Mouse (Mus musculus): ENCODE data around the gene Slc24a3. TPM values are rescaled to one million over a fixed set of nuclear protein-coding genes. Genes with fewer than 3 reads are reported as not detected.

The Slc24a3 gene
- polyA plus RNA-seq, 1 experiment from 2014 or later, result 1.3 TPM

DNA sequence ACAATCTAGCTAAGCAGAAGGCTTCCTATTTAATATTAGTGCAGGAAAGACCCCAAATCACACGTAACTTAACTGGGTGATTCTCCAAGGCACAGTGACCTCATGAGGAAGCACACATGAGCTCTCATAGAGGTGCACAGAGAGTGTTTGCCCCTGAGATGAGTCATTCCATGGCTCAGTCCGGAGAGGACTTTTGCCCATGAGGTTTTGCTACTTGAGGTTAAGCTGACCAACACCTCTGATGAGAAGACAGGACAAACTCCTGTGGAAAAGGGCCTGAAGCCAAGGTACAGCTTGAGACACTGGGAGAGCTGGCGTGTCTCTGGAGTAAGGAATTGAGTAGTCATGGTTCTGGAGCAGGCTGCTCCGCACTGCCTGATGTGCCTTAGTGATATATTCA is 56.1 kb downstream of the Slc24a3 start:
- Histone ChIP-seq H3K4me1 (replicated peaks; ENCODE audit: control insufficient read depth, insufficient read depth, low read length) (peaks cover 3% of the 10 kb centered on the region; the same call in 1 of the 2 replicates), H3K4me2 (ENCODE audit: low read depth, low read length) (no peak overlapping the region), H3K9me3 (ENCODE audit: control insufficient read depth, low read length) (no peaks in the 10 kb centered on the region), H3K36me3 (ENCODE audit: control insufficient read depth, insufficient read depth, low read length) (no peaks in the 10 kb centered on the region), H3K27me3 (ENCODE audit: control insufficient read depth, insufficient read depth, low read depth, low read length) (no peaks in the 10 kb centered on the region), H3K27ac (ENCODE audit: low read length) (no peak overlapping the region), H3K4me3 (ENCODE audit: low read length) (no peak overlapping the region), H3K9ac (ENCODE audit: low read length) (no peak overlapping the region)
- ATAC-seq (ENCODE audit: low read depth), result no peak
- WGBS, result 86% methylated on average over 4 of the region's 4 CpGs

DNA sequence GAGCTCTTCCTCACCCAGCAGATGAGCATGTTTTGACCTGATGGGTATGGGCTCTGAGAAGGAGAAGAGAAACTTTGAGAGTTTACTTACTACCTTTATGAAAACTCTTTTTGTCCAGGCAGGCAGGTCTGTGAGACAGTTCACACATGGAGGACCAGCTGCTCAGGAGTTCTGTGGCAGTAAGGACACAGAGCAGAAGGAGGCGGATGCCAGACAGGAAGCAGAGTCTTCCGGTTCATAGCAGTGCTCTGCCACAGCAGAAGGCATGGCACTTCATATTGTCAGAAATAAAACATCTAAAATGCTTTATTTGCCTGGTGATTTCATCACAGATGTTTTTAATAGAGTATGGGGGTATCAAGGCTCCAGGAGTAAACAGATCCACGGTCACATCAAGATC is 58.1 kb downstream of the Slc24a3 start:
- 45% methylated on average over 3 of the region's 3 CpGs for WGBS
- Histone ChIP-seq H3K4me3 (ENCODE audit: low read length) (no peak overlapping the region), H3K9ac (ENCODE audit: low read length) (no peak overlapping the region), H3K27ac (ENCODE audit: low read length) (no peak overlapping the region), H3K9me3 (ENCODE audit: control insufficient read depth, low read length) (no peaks in the 10 kb centered on the region), H3K27me3 (ENCODE audit: control insufficient read depth, insufficient read depth, low read depth, low read length) (no peaks in the 10 kb centered on the region), H3K4me2 (ENCODE audit: low read depth, low read length) (no peak overlapping the region), H3K4me1 (replicated peaks; ENCODE audit: control insufficient read depth, insufficient read depth, low read length) (peaks cover 5% of the 10 kb centered on the region; the same call in 1 of the 2 replicates), H3K36me3 (ENCODE audit: control insufficient read depth, insufficient read depth, low read length) (no peaks in the 10 kb centered on the region)
- no peak for ATAC-seq (ENCODE audit: low read depth)

DNA sequence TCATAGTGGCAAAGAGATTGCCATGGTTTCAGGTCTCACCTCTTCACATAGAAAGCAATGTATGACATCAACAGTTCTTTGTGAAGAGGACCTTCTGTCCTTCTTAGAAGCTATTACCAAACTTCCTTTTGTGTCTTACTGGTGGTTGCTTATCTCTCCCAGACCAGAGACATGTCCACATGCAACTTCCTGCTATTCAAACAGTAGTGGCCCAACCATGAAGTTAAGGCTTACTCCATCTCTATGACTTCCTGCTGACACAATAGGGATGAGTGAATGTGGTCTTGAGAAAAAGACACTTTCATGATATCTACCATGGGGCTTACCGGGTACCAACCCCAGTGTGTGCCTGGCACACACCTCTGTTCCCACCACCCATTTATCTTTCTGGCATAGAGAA is 58.5 kb downstream of the Slc24a3 start:
- Histone ChIP-seq H3K27ac (ENCODE audit: low read length) (no peak overlapping the region), H3K27me3 (ENCODE audit: control insufficient read depth, insufficient read depth, low read depth, low read length) (no peaks in the 10 kb centered on the region), H3K4me2 (ENCODE audit: low read depth, low read length) (no peak overlapping the region), H3K4me1 (replicated peaks; ENCODE audit: control insufficient read depth, insufficient read depth, low read length) (peaks cover 5% of the 10 kb centered on the region; the same call in 1 of the 2 replicates), H3K9ac (ENCODE audit: low read length) (no peak overlapping the region), H3K36me3 (ENCODE audit: control insufficient read depth, insufficient read depth, low read length) (no peaks in the 10 kb centered on the region), H3K9me3 (ENCODE audit: control insufficient read depth, low read length) (no peaks in the 10 kb centered on the region), H3K4me3 (ENCODE audit: low read length) (no peak overlapping the region)
- 67% methylated on average over 1 of the region's 1 CpGs for WGBS
- peak; percentile 73 for ATAC-seq (ENCODE audit: low read depth)

DNA sequence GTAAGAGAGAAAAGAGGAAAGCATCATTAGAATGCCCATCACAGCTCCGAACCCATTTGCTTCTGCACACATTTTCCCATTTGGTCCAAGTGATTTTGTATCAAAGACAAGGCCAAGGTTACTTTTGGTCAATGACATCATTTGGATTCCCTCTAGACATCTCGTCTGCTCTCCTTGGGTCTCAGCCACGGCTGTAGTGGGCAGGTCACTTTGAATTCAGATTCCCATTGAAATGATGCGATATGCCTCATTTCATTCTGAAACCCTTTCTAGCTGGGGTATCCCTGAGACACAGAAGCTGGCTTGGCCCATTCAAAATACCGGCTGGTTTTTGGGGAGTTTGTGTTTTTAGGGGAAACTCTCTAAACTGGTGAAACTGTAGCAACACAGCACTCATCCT is 59.8 kb downstream of the Slc24a3 start:
- no peak overlapping the region for H3K27ac ChIP-seq (ENCODE audit: low read length)
- no peak overlapping the region for H3K4me2 ChIP-seq (ENCODE audit: low read depth, low read length)
- no peak for ATAC-seq (ENCODE audit: low read depth)
- peaks cover 6% of the 10 kb centered on the region for H3K4me1 ChIP-seq (replicated peaks; ENCODE audit: control insufficient read depth, insufficient read depth, low read length)
- no peak overlapping the region for H3K4me3 ChIP-seq (ENCODE audit: low read length)
- H3K27me3 ChIP-seq (ENCODE audit: control insufficient read depth, insufficient read depth, low read depth, low read length), result no peaks in the 10 kb centered on the region
- no peak overlapping the region for H3K9ac ChIP-seq (ENCODE audit: low read length)
- no peaks in the 10 kb centered on the region for H3K36me3 ChIP-seq (ENCODE audit: control insufficient read depth, insufficient read depth, low read length)
- WGBS, result 86% methylated on average over 5 of the region's 5 CpGs
- no peaks in the 10 kb centered on the region for H3K9me3 ChIP-seq (ENCODE audit: control insufficient read depth, low read length)

DNA sequence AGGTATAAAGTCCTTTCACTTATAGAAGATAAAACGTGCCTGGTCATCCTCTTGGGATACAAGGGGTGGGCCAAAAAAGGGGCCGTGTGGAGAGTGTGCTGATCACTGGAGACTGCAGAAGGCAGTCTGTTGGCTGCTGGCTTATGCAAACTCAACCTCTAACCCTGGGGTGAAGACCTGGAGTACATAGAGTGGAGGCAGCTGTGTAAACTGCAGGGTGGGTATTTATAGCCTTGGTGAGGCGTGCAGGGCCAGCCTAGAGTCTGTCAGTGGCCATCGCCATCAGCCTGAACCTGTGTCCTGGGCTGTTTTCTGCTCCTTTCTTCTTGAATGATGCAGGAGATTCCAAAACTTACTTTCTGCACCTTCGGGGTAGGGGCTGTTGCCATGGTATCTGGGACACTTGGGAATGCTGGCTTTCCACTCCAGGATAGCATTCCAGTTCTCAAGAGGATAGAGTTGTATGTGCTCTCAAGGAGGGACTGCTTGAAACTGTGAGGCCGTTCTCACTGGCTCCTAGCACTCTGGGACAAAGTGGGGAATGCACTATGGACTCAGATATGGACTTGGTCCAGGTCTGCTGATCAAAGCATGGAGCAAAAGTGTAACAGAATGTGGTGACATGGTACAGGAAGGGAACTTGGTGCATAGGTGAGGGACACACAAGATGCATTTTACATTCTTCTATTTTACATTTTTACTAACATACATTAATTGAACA is 65.4 kb downstream of the Slc24a3 start:
- H3K36me3 ChIP-seq (ENCODE audit: control insufficient read depth, insufficient read depth, low read length), result no peaks in the 10 kb centered on the region
- H3K27ac ChIP-seq (ENCODE audit: low read length), result peak overlapping the region; percentile 95
- WGBS, result 19% methylated on average over 6 of the region's 6 CpGs
- no peak overlapping the region for H3K9ac ChIP-seq (ENCODE audit: low read length)
- no peak overlapping the region for H3K4me3 ChIP-seq (ENCODE audit: low read length)
- H3K27me3 ChIP-seq (ENCODE audit: control insufficient read depth, insufficient read depth, low read depth, low read length), result no peaks in the 10 kb centered on the region
- no peaks in the 10 kb centered on the region for H3K9me3 ChIP-seq (ENCODE audit: control insufficient read depth, low read length)
- H3K4me1 ChIP-seq (replicated peaks; ENCODE audit: control insufficient read depth, insufficient read depth, low read length), result peaks cover 22% of the 10 kb centered on the region
- ATAC-seq (ENCODE audit: low read depth), result peak; percentile 91
- 0 out of 2 replicates have a peak overlapping the region, but pooled peaks have one; percentile 9 for H3K4me2 ChIP-seq (ENCODE audit: low read depth, low read length)

DNA sequence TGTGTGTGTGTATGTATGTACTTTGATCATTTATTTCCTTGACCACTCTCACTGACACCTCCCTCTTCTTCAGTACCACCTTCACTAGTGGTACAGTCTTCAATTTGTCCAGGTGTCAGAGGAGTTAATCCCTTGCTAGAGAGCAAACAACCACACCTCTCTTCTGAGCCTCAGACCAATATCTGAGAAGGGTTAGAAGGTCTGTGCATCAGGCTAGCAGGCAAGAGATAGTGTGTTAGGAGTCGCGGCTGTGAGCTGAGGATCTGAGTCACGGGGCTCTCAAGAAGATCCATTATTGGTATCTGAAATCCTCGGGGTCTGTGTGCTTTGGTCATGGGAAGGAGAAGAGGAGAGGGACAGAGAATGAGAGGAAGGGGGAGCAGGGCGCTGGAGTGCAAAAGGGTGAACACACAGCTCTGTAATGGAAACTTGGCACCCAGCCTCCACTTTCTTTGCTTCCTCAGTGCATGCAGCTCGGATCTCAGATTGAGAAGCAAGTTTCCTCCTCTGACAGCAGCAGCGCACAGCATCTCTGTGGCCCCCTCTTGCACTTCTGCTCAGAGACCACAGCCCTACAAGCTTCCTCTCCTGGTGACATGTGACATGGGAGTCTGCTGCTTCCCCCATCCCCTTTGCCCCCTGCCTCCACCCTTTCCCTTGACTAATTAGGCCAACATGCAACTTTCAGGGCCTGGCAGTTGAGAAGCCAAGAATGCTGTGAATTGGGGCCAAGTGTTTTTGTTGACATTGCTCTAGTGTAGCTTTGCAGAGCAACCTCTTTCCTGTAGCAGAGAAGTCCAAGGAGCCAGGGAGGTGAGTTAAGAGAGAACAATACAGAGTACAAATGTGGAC is 66.2 kb downstream of the Slc24a3 start:
- peak; percentile 85 for ATAC-seq (ENCODE audit: low read depth)
- peak overlapping the region; percentile 37; the same call in 1 of the 2 replicates for H3K9ac ChIP-seq (ENCODE audit: low read length)
- no peak overlapping the region for H3K4me3 ChIP-seq (ENCODE audit: low read length)
- no peaks in the 10 kb centered on the region for H3K36me3 ChIP-seq (ENCODE audit: control insufficient read depth, insufficient read depth, low read length)
- no peaks in the 10 kb centered on the region for H3K27me3 ChIP-seq (ENCODE audit: control insufficient read depth, insufficient read depth, low read depth, low read length)
- H3K9me3 ChIP-seq (ENCODE audit: control insufficient read depth, low read length), result no peaks in the 10 kb centered on the region
- H3K27ac ChIP-seq (ENCODE audit: low read length), result peak overlapping the region; percentile 95
- peak overlapping the region; percentile 40 for H3K4me2 ChIP-seq (ENCODE audit: low read depth, low read length)
- peaks cover 22% of the 10 kb centered on the region for H3K4me1 ChIP-seq (replicated peaks; ENCODE audit: control insufficient read depth, insufficient read depth, low read length)
- 8% methylated on average over 7 of the region's 7 CpGs for WGBS

DNA sequence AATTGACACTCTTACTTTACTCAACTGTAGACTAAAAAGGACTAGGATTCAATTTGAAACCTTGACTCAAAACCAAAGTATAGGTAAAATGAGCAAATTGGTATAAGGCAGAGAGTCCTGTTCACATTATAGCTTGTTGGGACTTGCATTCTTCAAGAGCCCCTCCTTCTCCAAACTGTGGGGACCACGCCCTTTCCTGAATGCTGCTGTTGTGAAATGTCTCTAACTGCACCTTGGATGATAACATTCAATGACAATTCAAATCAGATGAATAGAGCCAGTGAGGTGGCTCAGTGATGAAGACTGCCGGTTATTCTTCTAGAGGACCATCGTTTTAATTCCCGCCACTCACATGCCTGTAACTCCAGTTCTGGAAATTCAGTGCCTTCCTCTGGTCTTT is 78.8 kb downstream of the Slc24a3 start:
- Histone ChIP-seq H3K9ac (ENCODE audit: low read length) (no peak overlapping the region), H3K27ac (ENCODE audit: low read length) (no peak overlapping the region), H3K27me3 (ENCODE audit: control insufficient read depth, insufficient read depth, low read depth, low read length) (no peaks in the 10 kb centered on the region), H3K9me3 (ENCODE audit: control insufficient read depth, low read length) (no peaks in the 10 kb centered on the region), H3K4me2 (ENCODE audit: low read depth, low read length) (no peak overlapping the region), H3K4me1 (replicated peaks; ENCODE audit: control insufficient read depth, insufficient read depth, low read length) (no peaks in the 10 kb centered on the region), H3K36me3 (ENCODE audit: control insufficient read depth, insufficient read depth, low read length) (no peaks in the 10 kb centered on the region), H3K4me3 (ENCODE audit: low read length) (no peak overlapping the region)
- WGBS, result 85% methylated on average over 4 of the region's 4 CpGs
- no peak for ATAC-seq (ENCODE audit: low read depth)

DNA sequence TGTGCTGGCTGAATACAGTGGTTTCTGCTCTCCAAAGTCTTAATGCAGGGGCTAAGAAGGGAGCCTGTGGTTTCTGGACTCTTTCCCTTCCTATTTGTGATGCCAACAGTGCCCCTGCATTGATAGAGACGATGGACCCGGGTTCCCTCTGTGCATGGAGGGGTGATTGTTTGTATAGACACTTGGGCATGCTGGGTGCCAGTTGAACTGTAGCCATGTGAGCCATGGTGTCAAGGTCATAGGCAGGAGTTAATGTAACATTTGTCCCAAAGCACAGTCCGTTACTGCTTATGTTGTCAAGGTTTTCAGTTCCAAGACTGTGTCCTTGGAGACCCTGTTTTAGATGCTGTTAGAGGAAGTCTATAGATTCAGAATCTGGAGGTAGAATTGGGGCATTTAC is 80.6 kb downstream of the Slc24a3 start:
- Histone ChIP-seq H3K36me3 (ENCODE audit: control insufficient read depth, insufficient read depth, low read length) (no peaks in the 10 kb centered on the region), H3K4me1 (replicated peaks; ENCODE audit: control insufficient read depth, insufficient read depth, low read length) (no peaks in the 10 kb centered on the region), H3K9ac (ENCODE audit: low read length) (no peak overlapping the region), H3K9me3 (ENCODE audit: control insufficient read depth, low read length) (no peaks in the 10 kb centered on the region), H3K4me3 (ENCODE audit: low read length) (no peak overlapping the region), H3K27ac (ENCODE audit: low read length) (no peak overlapping the region), H3K27me3 (ENCODE audit: control insufficient read depth, insufficient read depth, low read depth, low read length) (no peaks in the 10 kb centered on the region), H3K4me2 (ENCODE audit: low read depth, low read length) (no peak overlapping the region)
- WGBS, result 82% methylated on average over 3 of the region's 3 CpGs
- no peak for ATAC-seq (ENCODE audit: low read depth)

DNA sequence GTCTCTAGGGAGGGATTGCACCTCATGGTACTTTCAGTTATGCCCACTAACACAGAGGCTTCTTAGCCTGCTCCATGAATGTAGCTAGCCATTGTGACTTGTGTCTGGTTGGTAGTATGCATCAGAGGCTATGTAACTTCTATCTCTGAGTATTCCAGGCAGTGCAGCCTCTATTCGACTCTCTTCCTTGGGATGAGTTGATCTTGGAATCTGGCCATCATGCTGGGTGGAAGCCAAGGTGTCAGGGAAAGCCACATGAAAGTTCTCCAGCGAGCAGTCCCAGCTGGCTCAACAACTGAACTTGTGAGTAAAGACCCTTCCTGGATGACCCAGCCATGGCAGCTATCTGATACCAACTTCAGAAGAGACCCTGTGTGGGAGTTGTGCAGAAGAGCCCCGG is 89.8 kb downstream of the Slc24a3 start:
- peak overlapping the region; percentile 20; the same call in 1 of the 2 replicates for H3K27ac ChIP-seq (ENCODE audit: low read length)
- H3K4me2 ChIP-seq (ENCODE audit: low read depth, low read length), result no peak overlapping the region
- H3K4me1 ChIP-seq (replicated peaks; ENCODE audit: control insufficient read depth, insufficient read depth, low read length), result peaks cover 13% of the 10 kb centered on the region
- H3K36me3 ChIP-seq (ENCODE audit: control insufficient read depth, insufficient read depth, low read length), result no peaks in the 10 kb centered on the region
- 36% methylated on average over 3 of the region's 3 CpGs for WGBS
- peak; percentile 89 for ATAC-seq (ENCODE audit: low read depth)
- H3K4me3 ChIP-seq (ENCODE audit: low read length), result no peak overlapping the region
- no peaks in the 10 kb centered on the region for H3K27me3 ChIP-seq (ENCODE audit: control insufficient read depth, insufficient read depth, low read depth, low read length)
- no peak overlapping the region for H3K9ac ChIP-seq (ENCODE audit: low read length)
- no peaks in the 10 kb centered on the region for H3K9me3 ChIP-seq (ENCODE audit: control insufficient read depth, low read length)

All from lung, embryonic 16.5 days (tissue).